ENCODE assay signal across 9 mouse cellular contexts in the genomic region with DNA sequence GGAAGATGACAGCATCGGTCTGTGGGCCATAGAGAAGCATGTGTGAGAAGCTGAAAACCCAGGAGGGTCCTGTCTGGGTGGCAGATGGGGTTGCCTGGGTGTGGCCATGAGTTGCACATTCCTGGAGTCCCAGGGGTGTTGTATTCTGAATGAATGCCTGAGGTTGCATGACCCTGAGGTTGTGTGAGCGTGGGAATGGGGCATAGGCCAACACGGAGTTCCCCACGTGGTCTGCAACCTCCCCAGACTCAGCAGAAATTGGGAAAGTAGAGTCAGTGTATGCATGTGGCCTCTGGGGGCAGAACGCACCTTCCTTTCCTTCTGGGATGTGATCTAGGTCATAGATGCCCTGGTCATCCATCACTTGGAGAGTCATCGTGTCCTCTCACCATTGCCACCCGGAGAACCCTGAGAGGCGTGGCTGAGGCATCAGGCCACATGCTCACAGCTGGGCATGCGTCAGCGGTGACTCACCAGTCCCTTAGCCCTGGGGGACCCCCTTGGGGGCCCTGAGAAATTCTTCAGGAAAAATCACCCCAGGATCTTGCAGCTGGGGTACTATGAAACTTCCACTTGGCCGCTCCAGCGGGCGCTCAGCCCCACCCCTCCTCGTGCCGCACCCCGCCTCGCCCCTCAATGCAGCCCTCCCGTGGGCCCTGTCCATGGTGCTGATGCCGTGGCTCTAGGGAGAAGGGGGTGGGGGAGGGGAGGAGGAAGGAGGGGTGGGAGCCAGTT. TPM values are rescaled to one million over a fixed set of nuclear protein-coding genes. Genes with fewer than 3 reads are reported as not detected.
DNase-seq lines count a peak whose midpoint lies in the region; ATAC-seq and TF ChIP-seq lines count a peak whose summit lies in the region.
"Had no signal": no experiment of that assay in that cellular context is flagged by ENCODE, and none has a peak within 500 bp of the region (broad histone marks: within the 10 kb centered on the region; RNA-seq: fewer than 3 reads in every experiment).

No protein-coding gene starts in this region.

- WGBS in heart, postnatal 0 days: 8% methylated on average over 19 of the region's 19 CpGs
- 11% methylated on average over 19 of the region's 19 CpGs for WGBS in lung, embryonic 15.5 days

- ATAC-seq in heart, postnatal 0 days (ENCODE audit: insufficient read depth, low read depth): peak; percentile 34
- peak; percentile 41; the same call in 1 of the 2 replicates for ATAC-seq in lung, embryonic 15.5 days (ENCODE audit: borderline replicate concordance, extremely low read depth, low FRiP score, low TSS enrichment)
- no peak for ATAC-seq in frontal cortex, adult (ENCODE audit: low TSS enrichment)
- ATAC-seq in erythroblast, adult 5-6 weeks (replicated peaks; ENCODE audit: low FRiP score, poor library complexity, severe bottlenecking): no peak

- H3K4me2 ChIP-seq in heart, postnatal 0 days (ENCODE audit: low read depth, low read length): no peak overlapping the region
- H3K4me2 ChIP-seq in lung, embryonic 15.5 days: peak overlapping the region; percentile 11; the same call in 1 of the 2 replicates

- no peak for TF ChIP-seq CTCF in E14TG2a.4 (conservative IDR thresholded peaks at IDR 0.05; ENCODE audit: low read length)
- no peak for TF ChIP-seq CTCF in heart, postnatal 0 days (IDR thresholded peaks at IDR 0.05; ENCODE audit: low read depth)

- no peaks in the 10 kb centered on the region for H3K36me3 ChIP-seq in E14TG2a.4 (ENCODE audit: insufficient read depth, low read length)
- no peaks in the 10 kb centered on the region for H3K36me3 ChIP-seq in heart, postnatal 0 days (replicated peaks; ENCODE audit: control insufficient read depth, insufficient read depth, low read length)
- H3K36me3 ChIP-seq in lung, embryonic 15.5 days: no peaks in the 10 kb centered on the region

- H3K27ac ChIP-seq in heart, postnatal 0 days (ENCODE audit: low read depth): no peak overlapping the region
- no peak overlapping the region for H3K27ac ChIP-seq in lung, embryonic 15.5 days

- TF ChIP-seq EP300 in heart, postnatal 0 days (IDR thresholded peaks at IDR 0.05; ENCODE audit: low read depth): no peak

- H3K9ac ChIP-seq in heart, postnatal 0 days (replicated peaks; ENCODE audit: low read depth, low read length): no peak overlapping the region
- H3K9ac ChIP-seq in lung, embryonic 15.5 days: no peak overlapping the region

- intact Hi-C loops in heart, postnatal 25 days (cut with DNase I): no loop called here

- H3K4me1 ChIP-seq in E14TG2a.4 (replicated peaks; ENCODE audit: low read depth, low read length): peaks cover 46% of the 10 kb centered on the region
- H3K4me1 ChIP-seq in heart, postnatal 0 days (ENCODE audit: control insufficient read depth, insufficient read depth): no peaks in the 10 kb centered on the region
- peaks cover 12% of the 10 kb centered on the region for H3K4me1 ChIP-seq in lung, embryonic 15.5 days

- H3K9me3 ChIP-seq in E14TG2a.4 (ENCODE audit: low read length): no peaks in the 10 kb centered on the region
- no peaks in the 10 kb centered on the region for H3K9me3 ChIP-seq in heart, postnatal 0 days (replicated peaks; ENCODE audit: control insufficient read depth, low read length)
- H3K9me3 ChIP-seq in lung, embryonic 15.5 days: no peaks in the 10 kb centered on the region

- H3K27me3 ChIP-seq in E14TG2a.4 (ENCODE audit: insufficient read depth, low read length): peaks cover 40% of the 10 kb centered on the region
- peaks cover 14% of the 10 kb centered on the region; the same call in 1 of the 2 replicates for H3K27me3 ChIP-seq in heart, postnatal 0 days (ENCODE audit: control insufficient read depth, insufficient read depth, low read length)
- H3K27me3 ChIP-seq in lung, embryonic 15.5 days: peaks cover 8% of the 10 kb centered on the region; the same call in 1 of the 2 replicates

- H3K4me3 ChIP-seq in E14TG2a.4 (replicated peaks; ENCODE audit: low read length): peak overlapping the region; percentile 60
- H3K4me3 ChIP-seq in heart, postnatal 0 days (ENCODE audit: low read depth, low read length): no peak overlapping the region
- H3K4me3 ChIP-seq in lung, embryonic 15.5 days: no peak overlapping the region

- peak; percentile 68 for DNase-seq in heart, adult 18-20 months
- no peak for DNase-seq in heart, postnatal 25 days (ENCODE audit: low spot score)
- DNase-seq in embryo, embryonic 11.5 days (ENCODE audit: low read depth, low spot score): peak; percentile 41
- no peak for DNase-seq in heart, postnatal 0 days (ENCODE audit: low spot score)

RNA-seq across cellular contexts. Expression of a gene that starts 2.2 kb away (rescaled TPM):
- total RNA-seq in heart, adult 18-20 months (2021): 10 to 100 TPM; 14.4 to 16.1 TPM
- total RNA-seq in heart, postnatal 25 days (2021): 10 to 100 TPM; 26.1 to 30.2 TPM
- 4.6 and 8.8 TPM in 2 replicates for total RNA-seq in heart, postnatal 0 days (2014; rRNA removed; ENCODE audit: low replicate concordance)
- 1.4 and 1.6 TPM in 2 replicates for polyA plus RNA-seq in heart, postnatal 0 days (2015; fragmentation: Nextera tagmentation; extraction: Ambion mirVana)
- 0.99 and 1.4 TPM in 2 replicates for polyA plus RNA-seq in lung, embryonic 15.5 days (2015; fragmentation: Nextera tagmentation; extraction: Ambion mirVana)
- total RNA-seq in erythroblast, adult 5-6 weeks (2015; ENCODE audit: low replicate concordance): not detected in 2 replicates
- total RNA-seq in erythroblast, adult 5-6 weeks (2017; ENCODE audit: low replicate concordance): 0.26 TPM in 1 of 2 replicates, not detected in the other

RNA-seq across cellular contexts. Expression of a gene that starts 5.6 kb away (rescaled TPM):
- not detected for total RNA-seq in heart, adult 18-20 months (2021)
- total RNA-seq in heart, postnatal 25 days (2021): not detected
- not detected in 2 replicates for total RNA-seq in heart, postnatal 0 days (2014; rRNA removed; ENCODE audit: low replicate concordance)
- not detected in 2 replicates for polyA plus RNA-seq in heart, postnatal 0 days (2015; fragmentation: Nextera tagmentation; extraction: Ambion mirVana)
- polyA plus RNA-seq in lung, embryonic 15.5 days (2015; fragmentation: Nextera tagmentation; extraction: Ambion mirVana): not detected in 2 replicates
- total RNA-seq in erythroblast, adult 5-6 weeks (2015; ENCODE audit: low replicate concordance): not detected in 2 replicates
- total RNA-seq in erythroblast, adult 5-6 weeks (2017; ENCODE audit: low replicate concordance): not detected in 2 replicates
- total RNA-seq: liver, adult 2 months had no signal
- polyA plus RNA-seq: liver, adult 2 months had no signal

RNA-seq across cellular contexts. Expression of a gene that starts 55.7 kb away (rescaled TPM):
- 1 to 10 TPM; 3.9 to 4.0 TPM for total RNA-seq in heart, adult 18-20 months (2021)
- total RNA-seq in heart, postnatal 25 days (2021): 1 to 10 TPM; 4.0 to 4.2 TPM
- 4.0 and 6.8 TPM in 2 replicates for total RNA-seq in heart, postnatal 0 days (2014; rRNA removed; ENCODE audit: low replicate concordance)
- 4.9 and 5.3 TPM in 2 replicates for polyA plus RNA-seq in heart, postnatal 0 days (2015; fragmentation: Nextera tagmentation; extraction: Ambion mirVana)
- 15.7 and 18.6 TPM in 2 replicates for polyA plus RNA-seq in lung, embryonic 15.5 days (2015; fragmentation: Nextera tagmentation; extraction: Ambion mirVana)
- 1.3 and 1.5 TPM in 2 replicates for total RNA-seq in erythroblast, adult 5-6 weeks (2015; ENCODE audit: low replicate concordance)
- 1.4 and 4.9 TPM in 2 replicates for total RNA-seq in erythroblast, adult 5-6 weeks (2017; ENCODE audit: low replicate concordance)

Comparison
In these comparisons a context has a peak if more than half of its experiments do, and no peak if none do; other contexts are left out.
1. DNase-seq: peak in heart, adult 18-20 months (2 of 2) and embryo, embryonic 11.5 days (single experiment); none in heart, postnatal 25 days (single experiment) and heart, postnatal 0 days (single experiment).
2. ATAC-seq: peak in heart, postnatal 0 days (single experiment) and lung, embryonic 15.5 days (single experiment); none in frontal cortex, adult (single experiment) and erythroblast, adult 5-6 weeks (single experiment).